In genomic region chr4:150655989-150656388, GRCm38 (mm10) we compare ENCODE assay signal across 8 mouse cellular contexts. TPM values are rescaled to one million over a fixed set of nuclear protein-coding genes. Genes with fewer than 3 reads are reported as not detected.
A peak's percentile ranks its signal among the peaks of the same experiment; 100 is the strongest.
DNase-seq lines count a peak whose midpoint lies in the region; ATAC-seq and TF ChIP-seq lines count a peak whose summit lies in the region.

No protein-coding gene starts in this region.

- no peak for ATAC-seq in embryonic facial prominence, embryonic 15.5 days (ENCODE audit: insufficient number of reproducible peaks, low FRiP score, low TSS enrichment, low read depth)
- peak; percentile 68; the same call in 1 of the 2 replicates for ATAC-seq in kidney, embryonic 14.5 days (ENCODE audit: low FRiP score, low TSS enrichment)
- ATAC-seq in limb, embryonic 15.5 days (ENCODE audit: insufficient number of reproducible peaks, low FRiP score, low TSS enrichment, low read depth), result no peak
- peak; percentile 61; the same call in 1 of the 2 replicates for ATAC-seq in midbrain, postnatal 0 days (ENCODE audit: low FRiP score)

- H3K4me3 ChIP-seq in embryonic facial prominence, embryonic 15.5 days (replicated peaks), result no peak overlapping the region
- peak overlapping the region; percentile 35; the same call in 1 of the 2 replicates for H3K4me3 ChIP-seq in heart, embryonic 10.5 days
- H3K4me3 ChIP-seq in kidney, embryonic 14.5 days (ENCODE audit: low read length), result no peak overlapping the region
- H3K4me3 ChIP-seq in limb, embryonic 15.5 days, result no peak overlapping the region
- no peak overlapping the region for H3K4me3 ChIP-seq in midbrain, postnatal 0 days (ENCODE audit: low read depth, low read length)

- WGBS in embryonic facial prominence, embryonic 15.5 days, result 4% methylated on average over 17 of the region's 17 CpGs
- 5% methylated on average over 17 of the region's 17 CpGs for WGBS in heart, embryonic 10.5 days
- WGBS in kidney, embryonic 14.5 days, result 5% methylated on average over 17 of the region's 17 CpGs
- WGBS in limb, embryonic 15.5 days, result 3% methylated on average over 17 of the region's 17 CpGs
- 3% methylated on average over 17 of the region's 17 CpGs for WGBS in midbrain, postnatal 0 days

- peaks cover 21% of the 10 kb centered on the region for H3K27me3 ChIP-seq in embryonic facial prominence, embryonic 15.5 days
- H3K27me3 ChIP-seq in heart, embryonic 10.5 days (ENCODE audit: insufficient read depth, poor library complexity, severe bottlenecking), result peaks cover 47% of the 10 kb centered on the region
- H3K27me3 ChIP-seq in kidney, embryonic 14.5 days (ENCODE audit: control insufficient read depth, insufficient read depth, low read length), result peaks cover 19% of the 10 kb centered on the region
- H3K27me3 ChIP-seq in limb, embryonic 15.5 days, result peaks cover 28% of the 10 kb centered on the region
- H3K27me3 ChIP-seq in midbrain, postnatal 0 days (ENCODE audit: insufficient read depth, low read length), result no peaks in the 10 kb centered on the region

- H3K9ac ChIP-seq in embryonic facial prominence, embryonic 15.5 days, result no peak overlapping the region
- H3K9ac ChIP-seq in kidney, embryonic 14.5 days (ENCODE audit: low read depth, low read length), result no peak overlapping the region
- no peak overlapping the region for H3K9ac ChIP-seq in limb, embryonic 15.5 days
- no peak overlapping the region for H3K9ac ChIP-seq in midbrain, postnatal 0 days (replicated peaks; ENCODE audit: low read length, poor library complexity, severe bottlenecking)

- peak; percentile 96 for TF ChIP-seq CTCF in midbrain, postnatal 0 days (IDR thresholded peaks at IDR 0.05)

- H3K4me2 ChIP-seq in embryonic facial prominence, embryonic 15.5 days (replicated peaks), result peak overlapping the region; percentile 24; the same call in 1 of the 2 replicates
- H3K4me2 ChIP-seq in kidney, embryonic 14.5 days (replicated peaks; ENCODE audit: low read depth, low read length), result peak overlapping the region; percentile 32; the same call in 1 of the 2 replicates
- 0 out of 2 replicates have a peak overlapping the region, but pooled peaks have one; percentile 24 for H3K4me2 ChIP-seq in limb, embryonic 15.5 days
- H3K4me2 ChIP-seq in midbrain, postnatal 0 days (ENCODE audit: low read depth, low read length, poor library complexity, severe bottlenecking), result no peak overlapping the region; the same call in 1 of the 2 replicates

- H3K4me1 ChIP-seq in embryonic facial prominence, embryonic 15.5 days, result peaks cover 18% of the 10 kb centered on the region
- H3K4me1 ChIP-seq in heart, embryonic 10.5 days, result peaks cover 22% of the 10 kb centered on the region
- H3K4me1 ChIP-seq in kidney, embryonic 14.5 days (ENCODE audit: control insufficient read depth, insufficient read depth, low read length), result peaks cover 8% of the 10 kb centered on the region; the same call in 1 of the 2 replicates
- H3K4me1 ChIP-seq in limb, embryonic 15.5 days, result peaks cover 15% of the 10 kb centered on the region
- H3K4me1 ChIP-seq in midbrain, postnatal 0 days (ENCODE audit: insufficient read depth, low read length), result no peaks in the 10 kb centered on the region

- H3K27ac ChIP-seq in embryonic facial prominence, embryonic 15.5 days (replicated peaks), result no peak overlapping the region
- H3K27ac ChIP-seq in heart, embryonic 10.5 days, result no peak overlapping the region
- H3K27ac ChIP-seq in kidney, embryonic 14.5 days (ENCODE audit: low read depth, low read length), result no peak overlapping the region
- no peak overlapping the region for H3K27ac ChIP-seq in limb, embryonic 15.5 days
- no peak overlapping the region for H3K27ac ChIP-seq in midbrain, postnatal 0 days (ENCODE audit: low read depth, low read length)

- H3K9me3 ChIP-seq in embryonic facial prominence, embryonic 15.5 days (replicated peaks), result no peaks in the 10 kb centered on the region
- H3K9me3 ChIP-seq in heart, embryonic 10.5 days, result peaks cover 3% of the 10 kb centered on the region
- no peaks in the 10 kb centered on the region for H3K9me3 ChIP-seq in kidney, embryonic 14.5 days (ENCODE audit: control insufficient read depth, low read length)
- H3K9me3 ChIP-seq in limb, embryonic 15.5 days, result no peaks in the 10 kb centered on the region
- no peaks in the 10 kb centered on the region for H3K9me3 ChIP-seq in midbrain, postnatal 0 days (ENCODE audit: low read length)

- peak; percentile 83 for DNase-seq in 3T3-L1 (ENCODE audit: low read depth, low spot score)
- peak; percentile 90 to 92 for DNase-seq in adrenal gland, postnatal 36 days
- DNase-seq in heart, embryonic 10.5 days (ENCODE audit: low spot score), result peak; percentile 91
- peak; percentile 85 for DNase-seq in midbrain, postnatal 0 days (ENCODE audit: low spot score)
- peak; percentile 66 to 83 for DNase-seq in spleen, postnatal 10 days (ENCODE audit: low spot score in 2 of 2)

- H3K36me3 ChIP-seq in embryonic facial prominence, embryonic 15.5 days, result no peaks in the 10 kb centered on the region
- H3K36me3 ChIP-seq in heart, embryonic 10.5 days, result no peaks in the 10 kb centered on the region
- no peaks in the 10 kb centered on the region for H3K36me3 ChIP-seq in kidney, embryonic 14.5 days (ENCODE audit: control insufficient read depth, insufficient read depth, low read length)
- no peaks in the 10 kb centered on the region for H3K36me3 ChIP-seq in limb, embryonic 15.5 days
- no peaks in the 10 kb centered on the region for H3K36me3 ChIP-seq in midbrain, postnatal 0 days (ENCODE audit: insufficient read depth, low read length)

RNA-seq across cellular contexts. Expression of gene Slc45a1, which starts 4.0 kb away (rescaled TPM):
- under 1 TPM; 0.73 to 0.79 TPM for total RNA-seq in adrenal gland, postnatal 36 days (2021)
- polyA plus RNA-seq in embryonic facial prominence, embryonic 15.5 days (2015; fragmentation: Nextera tagmentation; extraction: Ambion mirVana), result 0.43 and 0.76 TPM in 2 replicates
- 0.10 and 0.15 TPM in 2 replicates for polyA plus RNA-seq in heart, embryonic 10.5 days (2016; fragmentation: Nextera tagmentation; extraction: Ambion mirVana)
- polyA plus RNA-seq in kidney, embryonic 14.5 days (2014; fragmentation: Nextera tagmentation; extraction: Ambion mirVana), result not detected in 2 replicates
- polyA plus RNA-seq in limb, embryonic 15.5 days (2015; fragmentation: Nextera tagmentation; extraction: Ambion mirVana), result 0.19 TPM in 1 of 2 replicates, not detected in the other
- total RNA-seq in midbrain, postnatal 0 days (2014; rRNA removed), result 49.1 and 51.1 TPM in 2 replicates
- 54.8 and 58.4 TPM in 2 replicates for polyA plus RNA-seq in midbrain, postnatal 0 days (2015; fragmentation: Nextera tagmentation; extraction: Ambion mirVana)

Comparison
In these comparisons a context has a peak if more than half of its experiments do, and no peak if none do; other contexts are left out.
1. ATAC-seq: peak in kidney, embryonic 14.5 days (single experiment) and midbrain, postnatal 0 days (single experiment); none in embryonic facial prominence, embryonic 15.5 days (single experiment) and limb, embryonic 15.5 days (single experiment).
2. RNA of gene Slc45a1, which starts 4.0 kb away (polyA plus RNA-seq): 54.8 to 58.4 TPM in midbrain, postnatal 0 days; 0.43 to 0.76 TPM in embryonic facial prominence, embryonic 15.5 days, 0.19 TPM in limb, embryonic 15.5 days, 0.10 to 0.15 TPM in heart, embryonic 10.5 days and not detected in kidney, embryonic 14.5 days; every median in the first group is over 10 times any median in the second.
3. Peak in every context shown above with its lines, with median percentiles within 50 percentile points of each other: DNase-seq.